Mouse (Mus musculus) MEL (cell line): Measurements from ENCODE around the gene Stmnd1. TPM values are rescaled to one million over a fixed set of nuclear protein-coding genes. Genes with fewer than 3 reads are reported as not detected.

Source experiments
- DNase-seq: peaks from one replicate; pipeline ENCODE4 v3.0.0; 2011; ENCODE audit warnings: low read depth, low spot score
- H3K27ac ChIP-seq: 2 replicates; pipeline ENCODE4 v1.5.1; 2012; ENCODE audit warnings: low read depth, mild to moderate bottlenecking, control low read depth, low read length, moderate library complexity; ENCODE audit not compliant: control insufficient read depth
- H3K27me3 ChIP-seq, 2 experiments: fragments of 150-350 bp in 1 of 2; sonication (generic) in 1 of 2; 2 replicates each; pipeline ENCODE4 v1.6.1; 2012; ENCODE audit warnings: low read length in 2 of 2, mild to moderate bottlenecking in 2 of 2, improper control_type of control experiment in 1 of 2, moderate library complexity in 1 of 2; ENCODE audit not compliant: insufficient read depth in 2 of 2, control insufficient read depth in 1 of 2
- H3K36me3 ChIP-seq, 2 experiments: 2 replicates each; pipeline ENCODE4 v1.6.1; 2012 to 2014; ENCODE audit warnings: low read length in 2 of 2, improper control_type of control experiment in 1 of 2, inconsistent platforms in 1 of 2, mild to moderate bottlenecking in 1 of 2; ENCODE audit not compliant: insufficient read depth in 2 of 2, control insufficient read depth in 1 of 2
- H3K4me1 ChIP-seq, 2 experiments: fragments of 150-350 bp in 1 of 2; sonication (generic) in 1 of 2; 2 replicates each; pipeline ENCODE4 v1.6.1; 2012; ENCODE audit warnings: low read length in 2 of 2, improper control_type of control experiment in 1 of 2, mild to moderate bottlenecking in 1 of 2; ENCODE audit not compliant: insufficient read depth in 2 of 2, control insufficient read depth in 1 of 2
- H3K4me3 ChIP-seq, 2 experiments: fragments of 150-350 bp in 1 of 2; sonication (generic) in 1 of 2; 2 replicates each; pipeline ENCODE4 v1.5.1; 2012; ENCODE audit warnings: low read depth in 2 of 2, low read length in 2 of 2, mild to moderate bottlenecking in 2 of 2, moderate library complexity in 2 of 2, control low read depth in 1 of 2, improper control_type of control experiment in 1 of 2; ENCODE audit not compliant: control insufficient read depth in 1 of 2, insufficient read depth in 1 of 2
- H3K79me2 ChIP-seq: 2 replicates; pipeline ENCODE4 v1.6.1; 2012; ENCODE audit warnings: mild to moderate bottlenecking, low read length, moderate library complexity; ENCODE audit not compliant: control insufficient read depth, poor library complexity, insufficient read depth
- H3K9ac ChIP-seq: 2 replicates; pipeline ENCODE4 v1.6.1; 2012; ENCODE audit warnings: low read depth, mild to moderate bottlenecking, control low read depth, low read length, moderate library complexity; ENCODE audit not compliant: control insufficient read depth, poor library complexity, severe bottlenecking
- H3K9me3 ChIP-seq: fragments of 150-350 bp; sonication (generic); replicated peaks from 2 replicates; pipeline ENCODE4 v1.6.1; 2012; ENCODE audit warnings: mild to moderate bottlenecking, low read length, improper control_type of control experiment, moderate library complexity; ENCODE audit not compliant: insufficient read depth
- BHLHE40 ChIP-seq: IDR thresholded peaks from 2 replicates; pipeline ENCODE4 v1.6.1; 2012; ENCODE audit warnings: low read depth, mild to moderate bottlenecking, inconsistent platforms, low read length, improper control_type of control experiment, borderline replicate concordance
- CHD1 ChIP-seq: IDR thresholded peaks from 2 replicates; pipeline ENCODE4 v1.6.1; 2012; ENCODE audit warnings: low read depth, mild to moderate bottlenecking, inconsistent platforms, low read length, improper control_type of control experiment
- CTCF ChIP-seq, 3 experiments: IDR thresholded peaks in 2 of 3; conservative IDR thresholded peaks in 1 of 3; 2 replicates each; pipeline ENCODE4 v1.5.1; 2011 to 2012; ENCODE audit warnings: low read length in 3 of 3, low read depth in 2 of 3, mild to moderate bottlenecking in 2 of 3, improper control_type of control experiment in 1 of 3, inconsistent platforms in 1 of 3, mixed read lengths in 1 of 3, moderate library complexity in 1 of 3; ENCODE audit not compliant: control insufficient read depth in 1 of 3, insufficient read depth in 1 of 3, poor library complexity in 1 of 3, severe bottlenecking in 1 of 3
- E2F4 ChIP-seq: IDR thresholded peaks from 2 replicates; pipeline ENCODE4 v1.6.1; 2011; ENCODE audit warnings: low read depth, low read length, improper control_type of control experiment, borderline replicate concordance
- ELF1 ChIP-seq: IDR thresholded peaks from 2 replicates; pipeline ENCODE4 v1.6.1; 2014; ENCODE audit warnings: low read depth, mild to moderate bottlenecking, inconsistent platforms, low read length, improper control_type of control experiment, moderate library complexity
- EP300 ChIP-seq, 2 experiments: IDR thresholded peaks; 2 replicates each; pipeline ENCODE4 v1.6.1; 2011; ENCODE audit warnings: improper control_type of control experiment in 2 of 2, low read length in 2 of 2, low read depth in 1 of 2, mild to moderate bottlenecking in 1 of 2
- GATA1 ChIP-seq: IDR thresholded peaks from 2 replicates; pipeline ENCODE4 v1.6.1; 2011; ENCODE audit warnings: low read depth, low read length, improper control_type of control experiment
- MAZ ChIP-seq: IDR thresholded peaks from 2 replicates; pipeline ENCODE4 v1.6.1; 2012; ENCODE audit warnings: low read depth, mild to moderate bottlenecking, inconsistent platforms, low read length, improper control_type of control experiment
- MEF2A ChIP-seq: IDR thresholded peaks from 2 replicates; pipeline ENCODE4 v1.6.1; 2014; ENCODE audit warnings: low read depth, mild to moderate bottlenecking, inconsistent platforms, low read length, improper control_type of control experiment; ENCODE audit not compliant: poor library complexity, insufficient replicate concordance, severe bottlenecking; ENCODE audit errors: extremely low read depth
- MYB ChIP-seq: IDR thresholded peaks from 2 replicates; pipeline ENCODE4 v1.6.1; 2011; ENCODE audit warnings: mild to moderate bottlenecking, low read depth, low read length, improper control_type of control experiment
- NRF1 ChIP-seq: IDR thresholded peaks from 2 replicates; pipeline ENCODE4 v1.6.1; 2014; ENCODE audit warnings: low read depth, mild to moderate bottlenecking, inconsistent platforms, low read length, improper control_type of control experiment, moderate library complexity; ENCODE audit not compliant: poor library complexity, insufficient read depth, severe bottlenecking
- POLR2AphosphoS2 ChIP-seq: IDR thresholded peaks from 2 replicates; pipeline ENCODE4 v1.6.1; 2011; ENCODE audit warnings: low read length, improper control_type of control experiment
- POLR2AphosphoS5 ChIP-seq: IDR thresholded peaks from 2 replicates; pipeline ENCODE4 v1.6.1; 2012; ENCODE audit warnings: low read depth, borderline replicate concordance, mild to moderate bottlenecking, inconsistent platforms, low read length, moderate library complexity, mixed read lengths
- RAD21 ChIP-seq: IDR thresholded peaks from 2 replicates; pipeline ENCODE4 v1.6.1; 2011; ENCODE audit warnings: mild to moderate bottlenecking, low read depth, low read length, improper control_type of control experiment
- RCOR1 ChIP-seq: IDR thresholded peaks from 2 replicates; pipeline ENCODE4 v1.6.1; 2012; ENCODE audit warnings: low read depth, mild to moderate bottlenecking, inconsistent platforms, low read length, improper control_type of control experiment
- SIN3A ChIP-seq: IDR thresholded peaks from 2 replicates; pipeline ENCODE4 v1.6.1; 2012; ENCODE audit warnings: low read length, improper control_type of control experiment, inconsistent platforms
- SMC3 ChIP-seq: IDR thresholded peaks from 2 replicates; pipeline ENCODE4 v1.6.1; 2011; ENCODE audit warnings: low read depth, low read length, improper control_type of control experiment
- TAL1 ChIP-seq: IDR thresholded peaks from 2 replicates; pipeline ENCODE4 v1.6.1; 2012; ENCODE audit warnings: mild to moderate bottlenecking, inconsistent platforms, low read length, moderate library complexity, mixed read lengths
- TBP ChIP-seq: IDR thresholded peaks from 2 replicates; pipeline ENCODE4 v1.8.0; 2011; ENCODE audit warnings: low read depth, low read length, improper control_type of control experiment
- TCF12 ChIP-seq: IDR thresholded peaks from 2 replicates; pipeline ENCODE4 v1.6.1; 2014; ENCODE audit warnings: low read depth, mild to moderate bottlenecking, inconsistent platforms, low read length, improper control_type of control experiment, moderate library complexity
- USF1 ChIP-seq: IDR thresholded peaks from 2 replicates; pipeline ENCODE4 v1.6.1; 2014; ENCODE audit warnings: low read depth, mild to moderate bottlenecking, inconsistent platforms, low read length, improper control_type of control experiment, moderate library complexity
- USF2 ChIP-seq, 2 experiments: IDR thresholded peaks; 2 replicates each; pipeline ENCODE4 v1.6.1; 2011 to 2012; ENCODE audit warnings: improper control_type of control experiment in 2 of 2, low read length in 2 of 2, borderline replicate concordance in 1 of 2, inconsistent platforms in 1 of 2, low read depth in 1 of 2, mild to moderate bottlenecking in 1 of 2; ENCODE audit not compliant: insufficient read depth in 1 of 2
- ZKSCAN1 ChIP-seq: IDR thresholded peaks from 2 replicates; pipeline ENCODE4 v1.6.1; 2012; ENCODE audit warnings: low read depth, mild to moderate bottlenecking, inconsistent platforms, low read length, improper control_type of control experiment, moderate library complexity
- ZNF384 ChIP-seq: IDR thresholded peaks from 2 replicates; pipeline ENCODE4 v1.6.1; 2012; ENCODE audit warnings: low read depth, mild to moderate bottlenecking, inconsistent platforms, low read length, improper control_type of control experiment
- polyA plus RNA-seq, 2 experiments: library from polyadenylated mRNA; stranded (reverse) in 1 of 2; unstranded in 1 of 2; fragments of >175 nt in 1 of 2; fragments of >200 nt in 1 of 2; gene quantifications; 2 replicates each; pipeline versions ENCODE4 v1.2.1 to v1.2.4; 2012; ENCODE audit warnings: low replicate concordance in 2 of 2, low read depth in 1 of 2; ENCODE audit not compliant: insufficient read length in 2 of 2, insufficient read depth in 1 of 2, missing spikeins in 1 of 2
- total RNA-seq: library from RNA; depleted of rRNA; stranded (reverse); fragments of 300-350 nt; gene quantifications from 2 replicates; pipeline ENCODE4 v1.2.3, GENCODE M21; 2012

Stmnd1 gene
- total and polyA plus RNA-seq, 3 experiments = not detected

DNA sequence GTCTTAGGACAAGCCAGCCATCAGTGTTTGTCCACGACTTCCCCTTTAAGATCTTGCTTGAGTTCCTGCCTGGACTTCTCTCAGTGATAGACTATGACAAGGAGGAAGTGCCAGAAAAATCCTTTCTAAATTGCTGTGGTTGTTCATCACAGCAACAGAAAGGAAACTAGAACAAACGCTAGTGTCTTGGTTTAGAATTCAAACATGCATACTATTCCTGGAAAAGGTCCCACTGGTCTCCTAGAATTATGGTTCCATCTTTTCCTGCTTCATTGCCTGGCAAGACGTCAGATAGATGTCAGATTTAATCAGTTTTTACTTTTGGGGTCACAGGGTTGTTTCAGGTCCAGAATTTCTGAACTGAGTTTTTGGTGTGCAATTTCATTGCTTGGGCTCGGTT lies 14.0 kb upstream of the Stmnd1 start:
- Histone ChIP-seq H3K27me3 (peaks cover 0 to 7% of the 10 kb centered on the region in 2 experiments; a peak in 3 of 4 replicates), H3K79me2 (no peaks in the 10 kb centered on the region), H3K9ac (no peak overlapping the region), H3K4me3 (no peak overlapping the region), H3K9me3 (no peaks in the 10 kb centered on the region), H3K27ac (no peak overlapping the region), H3K36me3 (no peaks in the 10 kb centered on the region), H3K4me1 (no peaks in the 10 kb centered on the region)
- no peak for DNase-seq
- no peak for TF ChIP-seq POLR2AphosphoS5

GRCm38 (mm10) chr13:46261244-46261643 lies 12.3 kb upstream of the Stmnd1 start:
- Histone ChIP-seq H3K9me3 (no peaks in the 10 kb centered on the region), H3K27me3 (peaks cover 0 to 2% of the 10 kb centered on the region in 2 experiments; a peak in 2 of 4 replicates), H3K27ac (no peak overlapping the region), H3K79me2 (no peaks in the 10 kb centered on the region), H3K4me3 (no peak overlapping the region), H3K4me1 (no peaks in the 10 kb centered on the region), H3K36me3 (no peaks in the 10 kb centered on the region), H3K9ac (no peak overlapping the region)
- DNase-seq = no peak
- TF ChIP-seq RAD21 (no peak), TAL1 (no peak)

DNA sequence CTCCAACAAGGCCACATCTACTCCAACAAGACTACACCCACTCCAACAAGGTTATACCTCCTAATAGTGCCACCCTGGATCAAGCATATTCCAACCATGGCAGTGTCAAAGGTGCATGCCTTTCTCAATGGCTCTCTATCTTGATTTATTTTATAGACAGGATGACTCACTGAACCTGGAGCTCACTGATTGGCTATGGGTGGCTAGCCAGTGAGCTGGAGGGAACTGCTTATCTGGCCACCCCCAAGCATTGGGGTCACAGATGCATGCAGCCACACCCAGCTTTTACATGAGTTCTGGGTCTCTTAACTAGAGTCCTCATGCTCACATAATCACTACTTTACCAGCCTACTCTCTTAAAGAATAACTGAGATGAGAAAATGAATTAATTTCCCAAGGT lies 5.7 kb upstream of the Stmnd1 start:
- peaks cover 0 to 2% of the 10 kb centered on the region in 2 experiments; a peak in 1 of 4 replicates for H3K27me3 ChIP-seq
- no peaks in the 10 kb centered on the region for H3K79me2 ChIP-seq
- peak; percentile 73 for DNase-seq
- H3K36me3 ChIP-seq = peaks cover 0 to 8% of the 10 kb centered on the region in 2 experiments; a peak in 2 of 4 replicates
- H3K4me1 ChIP-seq = peaks cover 0 to 19% of the 10 kb centered on the region in 2 experiments; a peak in 1 of 4 replicates
- TF ChIP-seq EP300 (IDR thresholded peaks at IDR 0.05; ENCODE audit: low read depth in 1 of 2, low read length in 2 of 2) = peak; percentile 41 to 42; a peak in 3 of 4 replicates
- TF ChIP-seq MAZ = no peak
- TF ChIP-seq GATA1 = peak; percentile 62
- no peak for TF ChIP-seq RAD21
- TF ChIP-seq SIN3A = no peak
- no peak for TF ChIP-seq SMC3
- no peak for TF ChIP-seq ELF1
- no peak for TF ChIP-seq ZKSCAN1
- no peak for TF ChIP-seq CTCF (IDR thresholded peaks at IDR 0.05 in 2 of 3, conservative IDR thresholded peaks at IDR 0.05 in 1 of 3; ENCODE audit: control insufficient read depth in 1 of 3, insufficient read depth in 1 of 3, low read depth in 2 of 3, low read length in 3 of 3, poor library complexity in 1 of 3, severe bottlenecking in 1 of 3)
- TF ChIP-seq CHD1 = no peak
- TF ChIP-seq USF1 = no peak
- TF ChIP-seq E2F4 = no peak
- no peak for TF ChIP-seq BHLHE40
- 0 out of 2 replicates have a peak, but pooled peaks have one; percentile 31 for TF ChIP-seq TAL1
- TF ChIP-seq NRF1 = no peak
- TF ChIP-seq POLR2AphosphoS2 = no peak
- no peak for TF ChIP-seq RCOR1
- no peak for TF ChIP-seq MYB
- no peak for TF ChIP-seq USF2 (IDR thresholded peaks at IDR 0.05; ENCODE audit: borderline replicate concordance in 1 of 2, insufficient read depth in 1 of 2, low read depth in 1 of 2, low read length in 2 of 2)
- no peak for TF ChIP-seq ZNF384
- no peak for TF ChIP-seq TCF12
- TF ChIP-seq TBP = no peak
- no peak for TF ChIP-seq MEF2A
- TF ChIP-seq, all 39 proteins: peak for 3
- Histone ChIP-seq H3K9me3 (no peaks in the 10 kb centered on the region), H3K9ac (no peak overlapping the region), H3K4me3 (no peak overlapping the region), H3K27ac (peak overlapping the region; percentile 53)
